Mouse (Mus musculus) thymus, adult 18-20 months (tissue): ENCODE results near the gene Mpp5.

Experiments
- DNase-seq, 2 experiments: peaks; one replicate each; pipeline ENCODE4 v3.0.0; 2022; ENCODE audit warnings: mixed read lengths in 2 of 2

Mpp5 gene

GRCm38 (mm10) chr12:78748557-78749377, at the start of gene Mpp5:
Mpp5 (plus strand) TSS chr12:78748907.
- peak; percentile 95 for DNase-seq

DNA sequence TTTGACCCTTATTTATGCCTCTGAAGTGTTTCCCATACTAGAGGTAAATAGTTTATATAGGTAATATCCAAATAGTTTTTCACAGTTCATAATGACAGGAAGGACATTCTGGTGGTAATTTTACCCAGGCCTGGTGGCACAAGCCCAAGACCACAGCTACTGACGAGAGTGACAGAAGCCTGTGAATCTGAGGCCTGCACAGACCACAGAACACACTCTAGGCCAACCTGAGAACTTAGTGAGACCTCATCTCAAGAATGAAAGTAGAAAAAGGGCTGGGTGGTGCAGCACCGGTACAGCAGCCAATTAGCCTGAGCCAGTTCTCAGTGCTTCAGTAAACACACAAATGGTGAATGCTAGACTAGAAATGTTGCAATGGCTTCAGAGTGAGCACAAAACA, 30.9 kb upstream of the Mpp5 start:
- no peak for DNase-seq

- no peak for DNase-seq
Measured at GRCm38 (mm10) chr12:78727723-78728122, 21.0 kb upstream of the Mpp5 start.

DNA sequence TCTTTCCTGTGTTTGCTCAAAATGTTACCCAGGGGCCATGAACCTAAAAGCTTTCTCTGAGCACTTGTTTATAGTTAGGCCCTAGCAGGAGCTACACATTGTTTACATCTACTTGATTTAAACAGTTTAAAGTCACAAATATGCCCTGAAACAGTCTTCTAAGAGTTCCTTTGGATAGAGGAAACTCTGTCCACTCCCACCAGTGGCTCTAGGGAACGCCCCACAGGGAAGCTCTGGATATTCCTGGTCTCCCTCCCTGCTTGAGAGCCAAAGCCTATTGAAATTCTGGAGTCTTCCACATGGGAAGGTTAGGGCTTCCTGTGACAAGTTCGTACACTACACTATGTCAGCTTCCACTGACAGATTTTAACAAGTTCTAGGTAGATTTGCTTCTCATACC, 9.1 kb upstream of the Mpp5 start:
- no peak for DNase-seq

DNA sequence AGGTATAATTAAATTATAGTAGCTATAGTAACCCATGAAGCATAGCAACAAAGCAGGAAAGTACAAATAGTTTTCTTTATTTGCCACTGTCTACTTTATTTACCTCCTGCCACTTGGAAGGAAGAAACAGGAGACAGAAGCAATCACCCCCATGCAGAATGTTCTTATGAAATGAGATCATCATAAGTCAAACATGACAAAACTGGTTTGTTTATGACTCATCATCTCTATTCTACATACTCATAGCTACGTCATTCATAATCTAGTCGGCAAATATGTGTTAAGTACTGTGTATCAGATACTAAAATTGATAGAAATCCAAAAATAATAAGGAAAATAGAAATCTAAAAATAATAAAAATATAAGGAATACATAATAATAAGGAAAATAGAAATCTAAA, 8.4 kb upstream of the Mpp5 start:
- DNase-seq, result no peak

DNA sequence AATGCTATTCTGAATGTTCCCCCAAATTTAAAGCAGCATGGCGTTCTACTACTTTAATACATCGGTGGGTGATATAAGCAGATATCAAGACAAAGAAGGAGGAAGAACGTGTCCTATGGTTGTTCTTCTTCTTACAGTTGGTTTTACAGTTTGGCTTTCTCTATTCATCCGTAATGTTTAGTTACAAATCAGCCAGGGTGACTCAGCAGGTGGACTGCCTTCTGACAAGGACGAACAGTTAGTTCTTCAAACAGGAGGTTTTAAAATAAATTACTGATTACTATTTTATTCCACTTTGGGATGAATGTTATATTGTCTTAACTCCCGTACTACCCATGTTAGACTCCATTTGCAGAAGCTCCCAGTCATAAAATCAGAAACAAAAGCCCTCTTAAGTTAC, 2.5 kb upstream of the Mpp5 start:
- no peak for DNase-seq

GRCm38 (mm10) chr12:78747406-78747805, 1.3 kb upstream of the Mpp5 start:
- DNase-seq, result no peak

GRCm38 (mm10) chr12:78748113-78748512, 594 bp upstream of the Mpp5 start:
- no peak for DNase-seq

DNA sequence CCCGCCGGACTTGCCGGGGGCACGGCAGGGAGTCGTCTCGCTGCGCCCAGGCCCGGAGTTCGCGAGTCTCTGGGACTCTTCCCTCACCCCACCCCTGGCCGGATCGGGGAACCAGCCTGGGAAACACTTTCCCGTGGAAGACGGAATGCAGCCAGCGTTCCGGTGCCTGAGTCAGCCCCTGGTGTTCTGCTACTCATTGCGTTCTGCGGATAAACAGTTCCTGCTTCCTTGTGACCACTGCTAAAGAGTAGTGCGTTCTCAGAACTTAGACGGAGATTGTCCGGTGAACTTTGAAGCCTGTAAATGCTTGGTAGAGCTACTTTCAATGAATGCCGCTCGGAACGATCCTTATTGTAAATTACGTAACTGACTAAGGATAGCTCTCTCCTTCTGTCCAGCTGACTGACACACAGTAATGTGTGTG, 683 bp downstream of the Mpp5 start:
- DNase-seq, result peak; percentile 33 to 39

GRCm38 (mm10) chr12:78761979-78762378, 13.3 kb downstream of the Mpp5 start:
- DNase-seq, result no peak

GRCm38 (mm10) chr12:78769031-78769713, 20.5 kb downstream of the Mpp5 start:
- no peak for DNase-seq

DNA sequence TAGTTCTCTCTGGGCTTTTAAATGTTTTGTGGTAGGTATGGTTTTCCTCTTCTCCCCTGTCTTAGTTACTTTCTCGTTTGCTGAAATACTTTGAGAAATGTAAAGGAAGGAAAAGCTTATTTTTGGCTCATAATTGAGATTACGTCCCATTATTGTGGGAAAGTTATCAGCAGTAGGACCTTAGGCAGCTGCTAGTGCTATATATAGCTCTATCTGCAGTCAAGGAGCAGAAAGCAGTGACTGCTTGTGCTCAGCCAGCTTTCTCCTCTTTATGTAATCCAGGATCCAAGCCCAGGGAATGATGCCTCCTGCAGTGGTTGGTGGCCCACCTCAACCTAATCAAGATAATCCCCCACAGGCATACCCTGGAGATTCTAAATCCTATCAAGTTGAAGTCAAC, 24.5 kb downstream of the Mpp5 start:
- DNase-seq, result no peak

GRCm38 (mm10) chr12:78777916-78778315, 29.2 kb downstream of the Mpp5 start:
- DNase-seq, result no peak

GRCm38 (mm10) chr12:78778423-78779067, 29.8 kb downstream of the Mpp5 start:
- DNase-seq, result no peak

GRCm38 (mm10) chr12:78788266-78788873, 39.7 kb downstream of the Mpp5 start:
- no peak for DNase-seq

DNA sequence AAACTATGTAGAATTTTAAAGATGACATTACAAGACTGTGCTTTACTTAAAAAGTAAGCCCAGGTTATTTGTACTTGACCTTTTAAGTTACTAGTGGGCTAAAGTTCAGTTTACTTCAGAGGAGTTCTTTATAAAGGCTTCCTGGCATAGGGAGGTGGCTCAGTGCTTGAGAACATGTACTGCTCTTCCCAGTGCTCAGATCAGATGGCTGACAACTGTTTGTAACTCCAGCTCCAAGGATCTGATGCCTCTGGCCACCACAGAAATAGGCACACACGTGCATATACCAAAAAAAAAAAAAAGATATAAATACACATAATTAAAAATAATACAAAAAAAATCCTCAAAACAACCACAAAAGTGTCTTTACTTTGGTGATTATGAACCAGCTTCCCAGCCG, 42.1 kb downstream of the Mpp5 start:
- DNase-seq, result no peak

- no peak for DNase-seq
Measured at GRCm38 (mm10) chr12:78794236-78794635, 45.5 kb downstream of the Mpp5 start.

DNA sequence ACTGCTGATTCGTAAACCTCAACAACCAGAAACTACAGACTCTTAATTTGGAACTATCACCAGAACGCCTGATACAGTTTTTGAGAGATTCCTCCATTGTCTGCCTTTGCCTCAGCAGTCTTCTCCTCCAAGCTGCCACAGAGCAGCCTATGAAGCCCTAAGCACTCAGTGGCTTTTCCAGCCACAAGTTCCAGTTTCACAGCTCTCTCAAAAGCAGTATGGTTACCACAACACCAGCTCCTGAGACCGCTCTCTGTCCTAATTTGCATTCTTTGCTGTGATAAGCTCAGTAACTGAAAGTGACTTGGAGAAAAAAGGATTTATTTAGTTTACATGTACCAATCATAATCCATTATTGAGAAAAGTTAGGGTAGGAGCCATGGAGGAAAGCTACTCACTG, 51.3 kb downstream of the Mpp5 start:
- DNase-seq, result no peak

GRCm38 (mm10) chr12:78801836-78802235, 53.1 kb downstream of the Mpp5 start:
- no peak for DNase-seq

GRCm38 (mm10) chr12:78814437-78814836, 65.7 kb downstream of the Mpp5 start:
- no peak for DNase-seq

- no peak for DNase-seq
Measured at GRCm38 (mm10) chr12:78834496-78834895, 85.8 kb downstream of the Mpp5 start.

GRCm38 (mm10) chr12:78839906-78840305, 91.2 kb downstream of the Mpp5 start:
- no peak for DNase-seq

- DNase-seq, result no peak
Measured at GRCm38 (mm10) chr12:78842429-78842828, 93.7 kb downstream of the Mpp5 start.
